Mouse (Mus musculus) ovary, postnatal 10 days (tissue): Measurements from ENCODE around the gene Nfix.

ENCODE experiments used
- DNase-seq: peaks from one replicate; pipeline ENCODE4 v3.0.0; 2022; ENCODE audit warnings: low spot score

Gene Nfix

GRCm38 (mm10) chr8:84781686-84782505, 18.2 kb downstream of the Nfix start:
- no peak for DNase-seq

- no peak for DNase-seq
These were observed 19.0 kb downstream of the Nfix start for GRCm38 (mm10) chr8:84780949-84781680.

GRCm38 (mm10) chr8:84780225-84780555, 20.0 kb downstream of the Nfix start:
- no peak for DNase-seq

DNA sequence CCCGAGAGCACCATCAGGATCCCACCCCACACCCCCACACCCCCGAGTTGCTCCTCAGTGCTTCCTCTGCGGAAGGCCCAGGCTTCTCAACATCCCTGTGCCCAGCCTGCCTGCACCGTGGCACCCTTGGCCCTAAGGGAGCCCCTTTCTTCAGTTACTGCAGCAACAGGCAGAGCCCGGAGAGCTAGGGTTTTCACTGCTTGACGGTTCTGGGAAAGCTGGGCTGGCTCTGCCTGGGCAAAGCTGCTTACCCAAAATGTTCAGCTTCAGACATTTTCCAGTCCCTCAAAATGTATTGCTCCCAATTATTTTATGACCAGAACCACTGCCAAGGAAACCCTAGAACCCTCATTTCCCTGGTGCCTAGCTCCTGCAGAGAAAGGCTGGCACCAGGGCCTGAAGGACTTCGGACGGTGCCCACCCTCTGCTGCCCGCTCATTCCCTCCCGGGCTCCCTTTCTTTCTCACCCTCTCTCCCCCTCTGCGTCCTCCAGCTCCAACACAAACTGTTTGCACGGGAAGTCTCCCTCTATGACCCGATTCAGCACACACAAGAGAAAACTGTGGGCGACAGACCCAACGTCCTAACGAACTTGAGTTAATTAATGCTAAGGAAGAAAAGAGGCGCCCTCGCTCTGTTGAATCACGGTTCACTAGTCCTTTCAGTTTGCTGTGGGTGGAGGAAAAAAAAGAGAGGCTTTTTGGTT, 20.5 kb downstream of the Nfix start:
- DNase-seq = no peak

- DNase-seq = no peak
These were observed 21.3 kb downstream of the Nfix start for GRCm38 (mm10) chr8:84778638-84779380.

- DNase-seq = no peak
These were observed 22.1 kb downstream of the Nfix start for GRCm38 (mm10) chr8:84777899-84778637.

GRCm38 (mm10) chr8:84776569-84776968, 23.6 kb downstream of the Nfix start:
- DNase-seq = no peak

GRCm38 (mm10) chr8:84775621-84776113, 24.5 kb downstream of the Nfix start:
- DNase-seq = no peak

- no peak for DNase-seq
These were observed 25.0 kb downstream of the Nfix start for GRCm38 (mm10) chr8:84775105-84775591.

DNA sequence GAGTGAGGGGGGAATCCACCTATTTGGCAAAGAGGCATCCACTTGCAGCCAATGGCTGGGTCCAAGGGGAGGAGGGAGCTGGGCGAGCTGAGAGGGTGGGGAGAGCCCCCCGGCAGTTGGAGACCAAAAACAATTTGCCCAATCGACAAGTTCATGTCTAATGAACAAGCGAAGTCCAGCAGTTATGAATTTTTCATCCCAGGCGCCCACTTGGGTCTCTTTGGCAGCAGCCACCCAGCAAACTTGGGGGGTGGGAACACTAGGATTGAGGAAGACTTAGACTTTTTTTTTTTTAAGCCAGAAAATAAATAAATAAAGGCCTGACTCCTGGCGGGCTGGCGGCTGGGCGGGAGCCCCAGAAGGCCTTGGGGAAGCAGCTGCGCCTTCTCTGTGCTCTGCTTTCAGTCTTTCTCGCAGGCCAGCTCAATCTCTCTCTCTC, 25.7 kb downstream of the Nfix start:
- no peak for DNase-seq

- DNase-seq = no peak
These were observed 26.3 kb downstream of the Nfix start for GRCm38 (mm10) chr8:84773833-84774232.

DNA sequence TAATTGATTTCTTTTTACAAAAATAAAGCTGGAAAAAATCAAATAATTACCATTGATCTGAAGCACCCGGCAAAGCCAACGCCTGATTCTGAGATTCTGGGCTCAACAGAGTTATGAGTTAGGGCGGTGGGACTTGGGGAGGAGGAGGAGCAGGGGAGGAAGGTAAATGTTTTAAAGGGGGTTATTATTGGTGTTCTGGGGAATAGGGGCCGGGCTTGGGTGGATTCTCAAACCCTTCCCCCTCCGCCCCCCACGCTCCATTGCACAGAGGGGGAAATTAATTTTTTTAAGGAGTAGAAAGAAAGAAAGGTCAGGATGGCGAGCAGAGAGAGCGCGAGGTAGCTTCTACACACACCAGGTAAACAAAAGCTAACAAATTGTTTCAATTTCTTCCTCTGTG, 26.8 kb downstream of the Nfix start:
- no peak for DNase-seq

DNA sequence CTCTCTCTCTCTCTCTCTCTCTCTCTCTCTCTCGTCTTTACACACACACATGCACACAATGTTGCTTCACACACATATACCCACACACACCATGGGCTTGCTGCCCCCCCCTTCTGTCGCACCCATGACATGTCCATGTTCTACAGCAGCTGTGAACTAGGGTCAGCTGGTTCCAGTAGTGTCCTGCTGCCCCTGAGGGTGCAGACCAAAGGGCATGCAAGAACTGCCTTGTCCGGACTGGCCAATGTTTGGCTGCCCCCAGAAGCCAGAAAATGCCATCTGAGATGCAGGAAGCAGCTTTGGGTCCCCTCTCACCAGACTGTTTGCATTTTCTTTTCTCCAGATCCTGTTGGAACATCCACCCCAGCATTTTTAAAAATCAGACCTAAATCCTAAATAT, 27.5 kb downstream of the Nfix start:
- DNase-seq = no peak

DNA sequence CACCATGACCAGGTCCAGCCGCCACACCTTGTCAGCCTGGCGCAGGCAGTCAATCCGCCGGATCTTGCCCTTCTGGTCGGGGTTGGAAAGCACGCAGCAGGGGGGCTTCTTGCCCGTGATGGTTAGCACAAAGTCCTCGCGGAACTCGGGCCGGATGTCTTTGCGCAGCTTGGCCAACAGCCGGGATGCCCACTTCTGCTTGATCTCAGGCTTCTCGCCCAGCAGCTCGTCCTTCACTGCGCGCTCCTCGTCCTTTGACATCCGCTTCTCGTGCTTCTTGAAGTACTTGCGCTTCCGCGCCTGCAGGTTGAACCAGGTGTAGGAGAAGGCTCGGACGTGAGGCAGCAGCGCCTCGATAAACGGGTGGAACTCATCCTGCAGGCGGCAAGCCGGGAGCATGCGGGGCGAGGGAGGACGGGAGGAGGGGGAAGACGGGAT, 28.2 kb downstream of the Nfix start:
- DNase-seq = no peak

DNA sequence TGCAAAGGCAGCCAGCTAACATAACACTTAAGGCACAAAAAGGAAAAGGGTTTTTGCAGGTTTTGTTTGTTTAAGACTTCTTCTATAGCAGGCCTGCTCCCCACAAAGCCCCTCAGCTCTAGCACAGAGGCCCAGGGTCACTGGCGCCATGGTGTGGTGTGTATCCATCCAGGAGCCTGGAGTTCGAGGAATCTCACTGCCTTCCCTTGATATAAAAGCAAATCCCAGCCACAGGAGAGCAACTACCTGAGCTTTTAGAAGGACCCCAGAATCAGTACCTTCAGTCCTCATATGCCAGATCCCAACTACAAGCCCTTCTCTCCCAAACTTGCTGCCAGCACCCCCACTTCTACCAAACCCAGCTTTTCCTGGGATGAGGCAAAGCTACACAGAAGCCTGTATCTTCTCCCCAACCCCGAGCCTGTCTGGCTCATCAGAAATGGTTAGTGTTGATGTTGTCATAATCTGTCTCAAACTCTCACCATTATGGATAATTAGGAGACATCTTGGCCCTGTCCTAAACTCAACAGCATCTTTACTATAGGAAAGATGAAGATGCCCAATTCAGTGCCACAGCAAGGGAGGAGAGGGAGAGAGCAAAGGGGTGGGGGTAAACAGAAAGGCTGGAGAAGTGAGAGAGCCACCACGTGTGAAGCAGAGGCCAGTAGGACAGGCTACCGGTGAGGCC, 29.0 kb downstream of the Nfix start:
- DNase-seq = no peak

DNA sequence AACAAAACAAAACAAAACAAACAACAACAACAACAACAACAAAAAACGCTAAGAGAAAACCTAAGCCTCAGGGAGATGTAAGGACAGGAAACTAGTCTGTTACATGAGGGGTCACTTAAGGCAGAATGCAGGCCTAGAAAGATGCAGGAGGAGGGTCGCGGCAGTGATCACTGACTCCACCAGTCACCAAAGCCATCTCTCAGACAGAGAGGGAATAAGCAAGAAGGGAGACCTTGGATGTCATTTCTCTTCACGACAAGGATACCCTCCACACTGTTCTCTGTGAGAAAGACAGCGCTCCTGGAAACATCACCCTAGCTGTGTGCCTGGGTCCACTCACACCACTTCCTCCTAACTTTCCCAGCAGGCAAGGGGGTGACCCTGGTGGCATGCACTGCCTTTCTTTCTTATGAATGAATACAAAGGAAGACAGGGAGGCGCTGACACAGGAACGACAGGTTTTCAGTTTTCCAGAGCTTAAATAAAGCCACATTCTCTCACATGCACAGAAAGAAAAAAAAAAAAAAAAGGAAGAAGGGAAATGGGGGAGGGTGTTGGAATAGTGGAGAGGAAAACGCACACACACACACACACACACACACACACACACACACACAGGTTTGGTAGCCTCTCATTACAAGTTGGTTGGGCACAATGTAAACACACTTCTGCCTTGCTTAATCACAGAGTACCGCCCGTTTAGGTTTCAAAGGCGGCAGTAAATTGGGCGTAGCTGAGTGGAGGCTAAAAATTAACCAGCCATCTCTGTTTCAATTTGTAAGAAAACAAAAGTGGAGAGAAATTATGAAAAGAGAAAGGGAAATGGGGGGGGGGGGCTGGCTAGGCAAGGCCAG, 29.8 kb downstream of the Nfix start:
- DNase-seq = no peak

- no peak for DNase-seq
These were observed 30.8 kb downstream of the Nfix start for GRCm38 (mm10) chr8:84769324-84769723.

GRCm38 (mm10) chr8:84768343-84769095, 31.6 kb downstream of the Nfix start:
- no peak for DNase-seq

- DNase-seq = no peak
These were observed 32.9 kb downstream of the Nfix start for GRCm38 (mm10) chr8:84767221-84767620.
